Mouse (Mus musculus) urinary bladder, postnatal 36 days (tissue): Measurements from ENCODE around the gene Errfi1.
"Not testable (repeated sequence)": the region's sequence is repeated elsewhere in the genome, so short reads cannot be mapped to it uniquely, and the experiment has no call there.

Experiments used
- DNase-seq, 2 experiments: peaks; one replicate each; pipeline ENCODE4 v3.0.0; 2022; ENCODE audit warnings: low spot score in 2 of 2, mixed read lengths in 1 of 2

The Errfi1 gene

DNA sequence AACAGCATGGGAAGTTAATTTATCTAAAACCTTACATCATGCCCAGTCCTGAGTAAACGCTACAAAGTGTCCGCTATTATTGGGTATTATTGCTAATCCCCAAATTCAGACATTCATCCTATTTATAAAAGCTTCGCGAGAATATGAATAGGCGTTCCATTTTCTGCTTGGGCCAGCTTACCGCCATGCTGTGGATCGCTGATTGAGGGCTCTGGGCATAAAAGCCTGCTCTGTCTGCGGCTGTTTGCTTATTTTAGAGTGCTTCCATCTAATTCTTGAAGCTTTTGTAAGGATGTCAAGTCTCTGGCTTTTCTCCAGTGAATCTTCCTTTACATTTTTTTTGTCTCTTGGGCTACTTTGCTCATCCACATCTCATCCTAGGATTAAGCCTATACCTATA is 7.4 kb upstream of the Errfi1 start:
- DNase-seq, result no peak

DNA sequence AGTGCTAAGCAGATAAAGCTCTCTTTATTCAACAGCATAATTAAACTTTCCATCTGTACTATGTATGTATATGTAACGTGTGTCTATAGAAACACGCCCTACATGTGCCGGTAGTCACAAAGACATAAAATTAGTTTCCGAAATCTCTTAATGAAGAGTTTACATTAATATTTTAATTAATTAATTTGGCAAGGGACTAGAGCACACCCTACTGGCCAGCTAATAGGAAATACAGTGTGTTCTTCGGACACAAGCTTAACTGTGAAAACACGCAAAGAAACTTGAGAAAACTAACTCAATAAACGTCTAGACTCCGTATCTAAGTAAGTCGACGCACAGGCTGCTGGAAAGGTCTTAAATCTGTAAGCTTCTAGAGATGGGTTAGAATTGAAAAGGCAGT is 3.8 kb upstream of the Errfi1 start:
- DNase-seq, result no peak

DNA sequence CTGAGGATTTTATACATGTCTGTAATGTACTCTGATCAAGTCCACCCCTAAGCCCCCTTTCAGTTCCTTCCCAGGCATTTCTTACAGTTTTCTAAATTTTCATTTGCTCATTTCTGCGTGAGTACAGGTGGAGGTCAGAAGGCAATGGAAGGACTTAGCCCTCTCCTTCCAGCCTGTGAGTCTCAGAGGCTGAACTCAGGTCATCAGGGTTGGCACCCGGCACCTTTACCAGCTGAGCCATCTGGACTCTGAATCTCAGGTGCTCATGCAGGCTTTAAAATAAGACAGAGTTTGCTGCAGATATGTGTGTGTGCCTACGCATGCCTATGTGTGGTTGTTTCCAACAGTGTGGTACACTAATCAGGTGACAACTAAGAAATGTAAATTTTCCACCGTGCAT is 2.8 kb upstream of the Errfi1 start:
- no peak for DNase-seq

DNA sequence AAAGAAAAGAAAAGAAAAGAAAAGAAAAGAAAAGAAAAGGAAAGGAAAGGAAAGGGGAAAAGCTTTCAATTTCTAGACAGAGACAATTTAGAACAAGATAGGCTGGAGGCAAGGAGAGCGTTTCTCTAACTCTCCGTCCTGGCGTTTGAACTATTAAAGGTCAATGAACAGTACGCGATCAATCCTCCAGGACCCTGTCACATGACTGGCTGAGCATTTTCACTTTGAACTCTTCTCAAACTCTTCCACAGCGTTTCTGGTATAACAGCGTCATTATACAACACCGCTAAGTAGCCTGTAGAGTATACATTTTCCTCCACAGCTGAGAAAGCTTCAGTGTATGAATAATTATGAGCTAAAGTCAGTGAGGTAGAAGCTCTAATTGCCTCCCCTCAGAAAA is 1.7 kb upstream of the Errfi1 start:
- no peak for DNase-seq

DNA sequence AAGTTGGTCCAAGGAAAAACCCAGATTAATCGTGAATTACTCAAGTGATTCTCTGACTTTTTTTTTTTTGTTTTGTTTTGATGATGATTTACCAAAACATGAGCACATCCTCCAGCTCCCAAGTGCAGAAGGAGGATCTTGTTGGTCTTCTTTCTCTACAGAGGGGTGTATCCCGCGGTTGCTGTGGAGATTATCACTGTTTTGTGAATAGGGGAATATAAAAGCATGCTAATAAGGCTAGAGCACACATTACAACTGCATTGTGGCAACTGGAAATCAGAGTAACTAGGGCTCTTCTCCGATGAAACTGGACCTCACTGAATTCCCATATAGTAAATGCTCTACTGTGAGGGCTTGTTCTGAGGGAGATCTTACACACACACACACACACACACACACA is 1.2 kb upstream of the Errfi1 start:
- peak in 1 of 2 experiments; percentile 49 for DNase-seq

DNA sequence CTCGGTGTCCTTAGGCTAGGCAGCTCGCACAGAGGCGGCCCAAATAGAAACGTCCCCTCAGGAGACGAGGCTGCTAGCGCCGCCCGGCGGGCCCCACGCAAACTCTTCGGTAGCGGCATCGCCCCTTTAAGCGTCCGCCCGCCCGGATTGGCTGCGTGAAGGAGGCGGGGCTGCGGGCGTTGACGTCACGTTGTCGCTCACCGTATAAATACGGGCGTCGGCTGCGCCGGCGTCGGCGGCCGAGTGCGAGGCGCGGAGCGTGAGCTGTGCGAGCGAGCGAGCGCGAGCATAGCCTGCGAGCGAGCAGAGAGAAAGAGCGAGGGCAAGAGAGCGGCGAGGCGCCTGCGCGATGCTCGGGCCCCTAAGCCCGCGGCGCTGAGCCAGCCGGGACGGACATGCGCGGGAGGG is 1.1 kb downstream of the Errfi1 start:
- DNase-seq, result peak; percentile 97

DNA sequence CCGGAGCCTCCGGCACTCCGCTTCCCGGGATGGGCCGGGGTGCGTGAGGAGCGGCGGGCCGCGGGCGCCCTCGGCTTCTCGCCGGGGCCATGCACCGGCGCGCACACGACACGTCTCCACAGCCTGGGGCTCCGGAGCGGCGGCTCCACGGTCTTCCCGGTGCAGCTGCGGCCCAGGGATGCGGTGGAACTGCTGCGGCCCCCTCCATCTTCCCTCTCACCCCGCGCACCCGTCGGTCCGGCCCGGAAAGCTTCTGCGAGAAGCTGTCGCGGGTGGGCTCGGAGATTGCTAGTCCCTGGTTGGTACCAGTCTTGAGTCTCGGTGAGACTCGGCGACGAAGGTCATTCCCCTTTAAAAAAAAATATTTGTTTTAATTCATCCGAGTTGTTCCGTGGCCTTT is 1.6 kb downstream of the Errfi1 start:
- DNase-seq, result no peak

DNA sequence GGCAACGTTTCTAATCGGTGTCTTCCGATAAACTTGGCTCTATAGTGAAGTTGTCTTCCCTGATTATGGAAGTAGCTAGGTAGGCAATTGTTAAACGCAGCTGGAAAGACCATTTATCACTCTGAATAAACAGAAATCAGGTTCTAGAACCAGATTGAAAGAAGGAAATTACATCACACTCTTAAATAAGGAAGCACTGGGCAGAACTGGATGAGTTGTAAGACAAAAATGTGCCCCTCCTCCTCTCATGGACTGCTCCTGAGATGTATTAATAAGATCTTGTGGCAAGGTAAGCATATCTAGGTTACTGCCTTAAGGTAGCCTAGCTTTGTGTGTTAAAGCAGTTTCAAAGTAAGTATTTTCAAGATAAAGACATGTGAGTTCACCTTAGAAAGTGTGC is 6.8 kb downstream of the Errfi1 start:
- no peak for DNase-seq

DNA sequence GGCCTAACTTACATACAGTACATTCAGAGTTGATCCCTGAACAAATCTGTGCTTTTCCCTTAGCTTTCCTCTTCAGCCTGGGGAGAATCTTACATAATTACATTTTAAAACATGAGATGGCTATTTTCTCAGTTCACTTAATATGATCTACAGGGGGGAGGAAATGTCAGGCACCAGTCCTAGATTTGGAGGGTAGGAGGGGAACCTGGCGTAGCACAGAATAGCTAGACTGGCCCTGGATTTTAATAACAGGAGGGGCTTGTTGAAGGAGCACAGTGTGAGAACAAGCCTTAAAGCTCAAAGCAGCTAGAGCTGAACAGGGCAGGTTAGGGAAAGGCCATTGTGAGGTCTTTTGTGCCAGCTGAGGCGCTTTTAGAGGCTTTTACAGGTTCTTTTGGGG is 7.4 kb downstream of the Errfi1 start:
- no peak for DNase-seq

DNA sequence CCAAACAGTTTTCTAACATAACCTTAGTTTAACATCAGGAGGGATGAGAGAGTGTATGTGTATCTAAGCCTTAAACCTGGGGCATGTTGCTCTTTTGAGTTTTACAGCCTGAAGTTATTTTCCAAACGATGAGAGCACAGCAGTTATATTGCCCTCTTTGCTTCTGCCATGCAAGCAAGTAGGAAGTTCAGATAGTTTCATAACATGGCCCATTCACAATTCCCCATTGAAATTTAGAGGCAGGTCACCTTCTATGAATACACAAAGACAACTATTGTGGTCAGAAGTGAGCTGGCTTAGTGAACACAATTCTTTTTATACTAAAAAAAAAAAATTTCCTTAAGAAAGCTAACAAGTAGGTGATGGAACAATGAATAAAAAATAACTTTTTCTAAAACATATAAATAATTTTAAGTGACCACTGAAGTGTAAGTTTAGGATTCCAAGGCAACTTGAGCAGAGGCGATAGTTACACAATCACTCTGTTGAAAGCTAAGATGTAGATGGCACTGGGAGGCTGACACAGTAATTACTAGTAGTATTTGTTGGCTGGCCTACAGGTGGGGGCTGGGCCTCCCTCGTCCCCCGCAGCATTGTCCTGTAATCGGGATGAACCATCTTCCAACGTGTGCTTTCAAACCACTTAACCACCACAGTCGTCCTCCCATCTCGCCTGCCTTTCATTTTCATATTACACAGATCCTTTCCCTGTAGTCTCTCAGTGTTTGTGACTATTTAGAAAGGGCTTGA is 9.1 kb downstream of the Errfi1 start:
- DNase-seq, result no peak

DNA sequence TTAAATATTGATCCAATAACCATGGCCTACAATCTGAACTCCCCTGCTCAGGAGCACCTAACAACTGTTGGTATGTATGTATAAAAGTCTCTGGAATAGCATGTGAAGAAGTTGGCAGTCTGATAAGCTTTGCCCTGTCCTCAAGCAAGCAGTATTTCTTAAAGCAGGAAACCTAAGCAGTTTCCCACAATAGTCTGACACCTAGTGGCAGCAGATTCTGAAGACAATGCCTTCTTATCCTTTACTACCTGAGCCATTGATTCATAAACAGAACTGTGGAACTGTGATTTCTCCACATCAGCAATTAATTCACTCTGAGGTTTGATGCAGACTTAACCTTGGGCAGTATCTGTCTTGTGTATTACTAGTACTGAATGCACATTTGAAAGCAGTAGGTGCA is 11.7 kb downstream of the Errfi1 start:
- no peak for DNase-seq

DNA sequence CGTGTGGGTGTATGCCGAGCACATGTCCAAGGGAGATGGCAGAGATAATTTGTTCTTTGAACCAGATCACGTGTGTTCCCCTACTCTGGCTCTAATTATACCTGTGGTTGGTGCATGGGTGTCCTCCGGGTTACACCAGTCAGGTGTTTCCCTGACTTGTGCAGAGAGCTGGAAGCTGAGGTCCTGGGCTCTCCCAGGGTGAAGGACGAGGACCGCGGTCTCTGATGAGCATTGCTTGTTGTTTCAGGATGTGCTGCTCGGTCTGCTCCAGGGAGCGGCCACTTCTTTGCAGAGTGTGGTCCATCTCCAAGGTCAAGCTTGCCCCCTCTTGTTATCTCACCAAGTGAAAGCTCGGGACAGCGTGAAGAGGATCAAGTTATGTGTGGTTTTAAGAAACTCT is 12.3 kb downstream of the Errfi1 start:
- no peak for DNase-seq

DNA sequence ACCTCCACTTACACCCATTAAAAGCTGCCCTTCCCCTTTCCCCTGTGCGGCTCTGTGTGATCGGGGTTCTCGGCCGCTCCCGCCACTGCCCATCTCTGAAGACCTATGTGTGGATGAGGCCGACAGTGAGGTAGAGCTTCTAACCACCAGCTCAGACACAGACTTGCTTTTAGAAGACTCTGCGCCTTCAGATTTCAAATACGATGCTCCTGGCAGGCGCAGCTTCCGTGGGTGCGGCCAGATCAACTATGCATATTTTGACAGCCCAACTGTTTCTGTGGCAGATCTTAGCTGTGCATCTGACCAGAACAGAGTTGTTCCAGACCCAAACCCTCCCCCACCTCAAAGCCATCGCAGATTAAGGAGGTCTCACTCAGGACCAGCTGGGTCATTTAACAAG is 12.8 kb downstream of the Errfi1 start:
- DNase-seq, result no peak

DNA sequence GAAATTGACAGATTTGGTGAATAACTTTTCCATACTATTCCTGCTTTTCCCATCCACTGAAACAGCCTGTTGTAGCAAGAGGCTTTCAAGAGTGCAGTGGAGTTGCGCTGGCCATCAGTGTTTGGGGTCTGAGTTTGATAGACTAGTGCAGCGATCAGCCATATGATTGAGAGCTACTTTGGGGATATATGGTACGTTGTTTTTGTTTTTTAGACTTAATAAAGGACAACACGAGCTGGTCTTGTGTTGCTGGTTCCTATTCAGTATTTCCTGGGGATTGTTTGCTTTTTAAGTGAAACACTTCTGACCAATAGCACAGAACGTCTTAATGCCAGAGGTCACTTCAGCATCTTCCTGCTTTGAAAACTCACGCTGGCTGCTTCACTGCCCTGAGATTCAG is 14.4 kb downstream of the Errfi1 start:
- DNase-seq, result no peak

DNA sequence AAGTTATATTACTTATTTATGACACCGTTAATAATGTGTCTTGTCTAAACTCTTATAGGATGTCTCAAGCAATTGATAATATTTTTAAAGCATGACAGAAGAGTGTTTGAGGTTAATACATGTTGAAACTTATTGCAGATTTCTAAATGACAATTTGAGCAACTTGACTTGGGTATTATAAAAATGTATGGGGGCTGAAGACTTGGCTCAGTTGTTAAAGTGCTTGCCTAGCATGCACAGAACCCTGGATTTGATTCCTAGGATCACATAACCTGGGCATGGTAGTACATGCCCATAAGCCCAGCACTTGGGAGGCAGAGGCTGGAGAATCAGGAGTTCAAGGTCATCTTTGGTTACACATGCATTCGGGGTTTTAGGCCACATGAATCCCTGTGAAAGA is 15.1 kb downstream of the Errfi1 start:
- DNase-seq, result no peak

DNA sequence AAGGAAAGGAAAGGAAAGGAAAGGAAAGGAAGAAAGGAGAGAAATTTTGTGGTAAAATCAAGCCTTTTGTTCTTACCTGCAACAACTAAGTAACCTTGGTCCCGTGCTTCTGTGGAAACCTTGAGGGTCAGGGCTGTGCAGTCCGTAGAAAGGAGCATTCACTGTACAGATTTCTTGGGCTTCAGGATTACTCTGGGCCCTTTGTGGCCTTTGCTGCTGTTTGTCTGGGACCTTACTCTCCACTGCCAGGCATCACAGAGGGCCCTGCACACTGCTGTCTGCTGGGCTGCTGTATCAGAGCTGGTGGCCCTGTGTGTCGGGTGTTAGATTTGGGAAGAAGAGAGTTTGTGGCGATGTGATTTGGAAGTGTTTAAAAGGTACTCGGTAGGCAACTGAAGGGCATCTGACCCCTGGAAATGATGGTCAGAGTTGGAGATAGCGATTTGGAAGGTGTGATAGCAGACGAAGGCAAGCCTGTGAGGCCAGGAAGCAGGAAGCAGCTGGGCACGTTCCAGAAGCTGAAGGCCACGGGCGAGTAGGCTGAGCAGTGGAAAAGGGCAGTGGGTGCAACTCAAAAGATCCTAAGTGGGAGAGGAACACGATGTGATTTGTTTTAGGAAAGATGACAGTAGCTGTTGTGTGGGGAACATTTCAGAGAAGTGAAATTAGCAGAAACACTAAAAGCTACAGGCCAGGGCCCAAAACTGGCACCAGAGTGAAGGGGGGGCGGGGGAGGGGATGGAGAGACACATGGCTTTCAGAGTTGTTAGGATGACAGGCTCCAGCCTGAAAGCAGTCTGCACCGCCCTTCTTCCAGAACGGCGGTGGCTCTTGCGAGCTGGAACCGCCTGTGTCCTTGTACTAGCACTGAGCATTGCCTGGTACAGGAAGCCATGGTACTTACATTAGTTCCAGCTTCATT is 15.8 kb downstream of the Errfi1 start:
- no peak for DNase-seq

DNA sequence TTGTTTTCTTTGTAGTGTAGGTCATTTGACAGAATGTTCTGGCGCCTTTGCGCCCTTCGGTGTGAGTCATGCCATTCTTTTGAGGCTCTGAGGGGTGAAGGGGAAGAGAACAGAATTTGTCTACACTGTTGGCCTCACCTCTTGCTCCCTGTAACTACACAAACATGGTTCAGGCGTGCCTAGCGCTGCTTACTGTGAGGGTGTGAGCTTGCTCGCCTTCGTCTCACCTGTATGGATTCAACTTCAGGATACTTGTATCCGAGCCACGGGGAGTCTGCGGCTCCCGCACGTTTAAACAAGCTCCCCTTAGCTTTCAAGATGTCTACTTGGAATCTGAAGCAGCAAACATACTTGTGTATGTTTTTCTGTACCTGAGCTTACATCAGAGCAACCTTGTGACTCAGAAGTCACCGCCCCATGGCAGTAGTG is 17.3 kb downstream of the Errfi1 start:
- peak; percentile 28 to 43 for DNase-seq

DNA sequence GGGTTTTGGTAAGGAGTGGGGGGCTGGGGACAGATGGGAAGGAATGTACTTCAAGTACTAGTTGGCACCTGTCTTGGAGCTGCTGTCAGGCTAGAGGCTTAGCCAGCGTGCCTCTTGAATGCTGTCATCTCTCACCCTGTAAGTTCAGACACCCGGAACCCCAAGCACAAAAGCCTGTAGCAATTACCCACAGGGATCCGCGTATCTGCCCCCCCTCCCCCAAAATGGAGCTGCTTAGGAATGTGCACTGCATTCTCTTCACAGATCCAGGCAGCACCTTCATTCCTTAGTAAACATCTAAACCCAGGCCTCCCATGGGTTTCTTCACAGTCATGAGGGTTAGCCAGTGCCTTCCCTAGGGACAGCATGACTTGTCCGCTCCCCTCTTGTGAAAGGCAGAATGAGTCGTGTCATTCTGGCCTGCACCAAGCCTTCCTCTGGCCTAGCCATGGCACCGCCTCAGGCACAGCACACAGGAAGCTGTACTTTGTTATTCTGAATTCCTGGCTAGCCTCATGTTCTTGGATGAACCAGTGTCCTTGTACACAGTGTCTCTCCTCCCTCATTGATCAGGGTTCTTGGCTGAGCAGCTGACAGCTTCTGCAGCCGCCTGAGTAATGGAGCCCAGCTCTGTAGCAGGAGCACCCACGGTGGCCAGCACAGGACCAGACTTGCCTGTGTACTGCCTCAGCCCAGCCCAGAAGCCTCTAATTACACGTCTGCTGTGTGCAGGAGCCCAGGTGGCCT is 17.8 kb downstream of the Errfi1 start:
- peak; percentile 46 to 72 for DNase-seq

DNA sequence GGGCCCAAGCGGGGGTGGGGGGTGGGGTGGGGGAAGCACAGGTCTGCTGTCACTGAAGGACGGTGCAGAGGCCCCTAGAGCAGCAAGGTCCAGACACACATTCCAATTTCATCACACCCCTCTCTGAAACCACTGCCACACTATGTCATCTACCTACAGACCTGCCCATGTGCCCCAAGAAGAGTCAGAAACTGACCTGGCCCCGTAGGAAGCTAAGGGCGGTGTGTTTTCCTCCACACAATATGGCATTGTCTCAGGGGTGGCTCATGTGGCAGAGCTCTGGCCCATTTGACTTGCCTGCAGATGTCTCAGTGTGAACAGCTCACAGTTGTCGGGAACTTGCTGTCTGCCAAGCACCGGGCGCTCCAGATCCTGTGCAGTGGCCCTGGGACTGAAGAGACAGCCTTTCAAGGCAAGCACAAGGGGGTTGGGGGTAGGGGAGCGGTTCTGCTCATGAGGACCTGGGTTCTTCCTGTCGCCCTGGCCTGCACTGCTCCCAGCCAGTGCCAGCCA is 18.5 kb downstream of the Errfi1 start:
- peak in 1 of 2 experiments; percentile 37 for DNase-seq

DNA sequence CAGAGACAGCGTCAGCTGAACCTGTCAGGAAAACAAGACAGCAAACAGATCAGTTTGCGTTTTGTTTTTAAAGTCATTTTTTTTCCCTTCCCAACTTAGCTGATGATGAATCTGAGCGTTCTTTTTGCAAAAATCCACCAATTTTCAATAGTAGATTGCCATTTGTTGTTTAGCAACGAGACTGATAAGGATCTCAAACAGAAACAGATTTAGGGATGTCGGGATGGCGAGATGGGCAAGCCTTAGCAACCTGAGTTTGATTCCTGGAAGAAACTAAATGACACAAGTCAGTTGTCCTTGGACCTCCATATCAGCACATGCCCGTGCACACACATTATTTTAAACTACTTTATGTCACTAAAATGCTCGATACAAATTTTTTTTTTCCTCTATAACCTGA is 19.0 kb downstream of the Errfi1 start:
- no peak for DNase-seq

DNA sequence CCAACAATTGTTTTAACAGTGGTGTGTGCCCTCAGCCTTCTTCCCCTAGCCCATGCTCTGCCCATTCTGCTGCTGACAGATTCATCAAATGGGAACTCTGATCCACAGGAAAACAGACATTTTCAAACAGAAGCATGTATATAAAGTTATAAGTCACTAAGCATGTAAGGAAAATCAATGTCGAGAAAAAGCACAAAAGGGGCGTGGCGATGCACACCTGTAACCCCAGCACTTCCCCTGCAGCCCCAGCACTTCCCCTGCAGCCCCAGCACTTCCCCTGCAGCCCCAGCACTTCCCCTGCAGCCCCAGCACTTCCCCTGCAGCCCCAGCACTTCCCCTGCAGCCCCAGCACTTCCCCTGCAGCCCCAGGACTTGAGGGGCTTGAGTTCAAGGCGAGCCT is 20.7 kb downstream of the Errfi1 start:
- not testable (repeated sequence) for DNase-seq

DNA sequence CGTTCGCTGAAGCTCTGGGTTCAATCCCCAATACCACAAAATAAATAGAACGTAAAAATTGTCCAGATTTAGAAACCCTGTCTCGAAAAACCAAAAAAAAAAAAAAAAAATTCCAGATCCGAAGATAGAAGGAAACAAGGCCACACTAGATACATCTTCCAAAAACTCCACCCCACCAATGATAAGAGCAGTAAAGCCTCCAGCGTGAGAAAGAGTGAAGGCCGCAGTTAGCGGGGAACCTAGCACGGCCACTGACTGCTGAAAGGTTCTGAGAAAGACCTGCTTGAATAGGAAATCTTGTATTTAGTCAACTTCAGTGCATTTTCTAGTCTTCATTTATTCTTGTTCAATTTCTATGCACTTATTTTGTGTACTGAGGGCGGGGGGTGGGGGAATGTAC is 21.7 kb downstream of the Errfi1 start:
- DNase-seq, result no peak
